Mouse (Mus musculus) midbrain, embryonic 10.5 days (tissue): ENCODE measurements around the gene Tmem120a. TPM values are rescaled to one million over a fixed set of nuclear protein-coding genes. Genes with fewer than 3 reads are reported as not detected.
A peak's percentile ranks its signal among the peaks of the same experiment; 100 is the strongest.

Source experiments
- DNase-seq: peaks from one replicate; pipeline ENCODE4 v3.0.0-alpha.2; 2017; ENCODE audit warnings: low spot score
- H3K27ac ChIP-seq: fragments of 300-500 bp; sonication (generic); replicated peaks from 2 replicates; pipeline ENCODE4 v1.5.1; 2016; ENCODE audit warnings: mild to moderate bottlenecking
- H3K27me3 ChIP-seq: fragments of 300-500 bp; sonication (generic); 2 replicates; pipeline ENCODE4 v1.6.1; 2016; ENCODE audit warnings: low read depth, mild to moderate bottlenecking; ENCODE audit not compliant: poor library complexity, severe bottlenecking
- H3K36me3 ChIP-seq: fragments of 300-500 bp; sonication (generic); 2 replicates; pipeline ENCODE4 v1.6.1; 2016; ENCODE audit warnings: mild to moderate bottlenecking, moderate library complexity
- H3K4me1 ChIP-seq: fragments of 300-500 bp; sonication (generic); 2 replicates; pipeline ENCODE4 v1.6.1; 2016
- H3K4me3 ChIP-seq: fragments of 300-500 bp; sonication (generic); 2 replicates; pipeline ENCODE4 v1.5.1; 2016; ENCODE audit warnings: mild to moderate bottlenecking, moderate library complexity
- H3K9me3 ChIP-seq: fragments of 300-500 bp; sonication (generic); replicated peaks from 2 replicates; pipeline ENCODE4 v1.6.1; 2016; ENCODE audit warnings: mild to moderate bottlenecking
- whole genome bisulfite sequencing: fragments of 180-500 bp; shearing (Covaris S2); methylation state at CpG from one replicate; pipeline ENCODE4 v1.1.7; 2016; 5-methylcytosine and 5-hydroxymethylcytosine counted together
- polyA plus RNA-seq: library from polyadenylated mRNA; unstranded; fragments of >200 nt; fragmentation: Nextera tagmentation; extraction: Ambion mirVana; gene quantifications from 2 replicates; pipeline ENCODE4 v1.2.1, GENCODE M21; 2016

The Tmem120a gene
- polyA plus RNA-seq, 1 experiment from 2014 or later: 65.9 TPM

DNA sequence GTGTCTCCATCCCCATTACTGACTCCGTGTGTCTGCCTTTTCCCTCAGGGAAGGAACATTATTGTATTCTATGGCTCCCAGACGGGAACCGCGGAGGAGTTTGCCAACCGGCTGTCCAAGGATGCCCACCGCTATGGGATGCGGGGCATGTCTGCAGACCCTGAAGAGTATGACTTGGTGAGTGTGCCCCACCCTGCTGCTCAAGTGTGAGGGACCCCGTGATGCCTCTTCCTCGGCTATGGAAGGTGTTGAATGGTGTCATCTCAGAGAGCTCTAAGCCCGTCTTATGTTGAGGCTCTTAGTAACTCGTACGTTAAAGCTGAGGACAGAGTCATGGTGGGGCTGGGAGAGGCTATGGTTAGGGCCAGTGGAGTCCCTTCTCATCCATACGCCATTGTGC lies 14.9 kb downstream of the Tmem120a start:
- peaks cover 72% of the 10 kb centered on the region for H3K36me3 ChIP-seq
- 94% methylated on average over 13 of the region's 13 CpGs for WGBS

DNA sequence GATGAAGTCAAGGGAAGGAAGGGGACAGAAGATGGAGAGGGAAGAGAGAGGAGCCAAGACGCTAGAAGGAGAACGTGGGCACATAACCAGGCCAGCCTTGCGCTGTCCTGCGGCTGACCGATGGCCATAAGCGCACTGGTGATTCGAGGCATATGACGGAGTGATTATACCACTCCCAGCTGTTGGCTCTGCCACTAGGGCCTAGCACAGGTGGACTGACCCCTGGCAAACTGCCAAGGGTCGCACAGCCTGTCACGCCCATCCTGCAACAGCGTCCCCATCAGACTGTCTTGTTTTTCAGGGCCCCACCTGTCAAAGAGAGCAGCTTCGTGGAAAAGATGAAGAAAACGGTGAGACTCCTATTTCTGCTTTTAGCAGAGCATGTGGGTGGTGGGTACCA lies 15.9 kb downstream of the Tmem120a start:
- H3K36me3 ChIP-seq: peaks cover 62% of the 10 kb centered on the region
- H3K27ac ChIP-seq: no peak overlapping the region
- no peaks in the 10 kb centered on the region for H3K27me3 ChIP-seq
- no peak for DNase-seq
- no peaks in the 10 kb centered on the region for H3K9me3 ChIP-seq
- 93% methylated on average over 13 of the region's 13 CpGs for WGBS
- no peak overlapping the region for H3K4me3 ChIP-seq
- peaks cover 46% of the 10 kb centered on the region for H3K4me1 ChIP-seq

More for the DNA sequence above, 14.9 kb downstream of the Tmem120a start:
- H3K27me3 ChIP-seq: no peaks in the 10 kb centered on the region
- no peak overlapping the region for H3K27ac ChIP-seq
- no peak overlapping the region for H3K4me3 ChIP-seq
- peaks cover 36% of the 10 kb centered on the region for H3K4me1 ChIP-seq
- no peaks in the 10 kb centered on the region for H3K9me3 ChIP-seq
- DNase-seq: no peak

DNA sequence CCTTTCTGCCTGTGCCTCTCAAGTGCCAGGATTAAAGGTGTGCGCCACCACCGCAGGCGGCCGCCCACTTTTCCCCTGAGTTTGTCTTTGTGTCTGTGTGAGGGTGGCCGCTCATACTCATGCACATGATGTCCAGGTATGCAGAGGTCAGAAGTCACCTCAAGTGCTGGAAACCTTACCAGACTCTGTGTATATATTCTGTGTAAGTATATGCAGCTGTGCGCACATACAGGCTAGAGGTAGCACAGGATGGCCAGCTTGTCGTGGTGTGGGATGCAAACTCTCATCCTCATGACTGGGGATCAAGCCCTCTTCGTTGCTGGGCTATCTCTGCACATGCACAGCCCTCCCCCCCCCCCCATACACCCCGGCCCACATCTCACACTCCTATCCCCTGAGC lies 16.4 kb downstream of the Tmem120a start:
- H3K27ac ChIP-seq: 0 out of 2 replicates have a peak overlapping the region, but pooled peaks have one; percentile 13
- DNase-seq: no peak
- WGBS: 95% methylated on average over 9 of the region's 9 CpGs
- H3K4me3 ChIP-seq: no peak overlapping the region
- peaks cover 57% of the 10 kb centered on the region for H3K36me3 ChIP-seq
- no peaks in the 10 kb centered on the region for H3K9me3 ChIP-seq
- no peaks in the 10 kb centered on the region for H3K27me3 ChIP-seq
- H3K4me1 ChIP-seq: peaks cover 50% of the 10 kb centered on the region

DNA sequence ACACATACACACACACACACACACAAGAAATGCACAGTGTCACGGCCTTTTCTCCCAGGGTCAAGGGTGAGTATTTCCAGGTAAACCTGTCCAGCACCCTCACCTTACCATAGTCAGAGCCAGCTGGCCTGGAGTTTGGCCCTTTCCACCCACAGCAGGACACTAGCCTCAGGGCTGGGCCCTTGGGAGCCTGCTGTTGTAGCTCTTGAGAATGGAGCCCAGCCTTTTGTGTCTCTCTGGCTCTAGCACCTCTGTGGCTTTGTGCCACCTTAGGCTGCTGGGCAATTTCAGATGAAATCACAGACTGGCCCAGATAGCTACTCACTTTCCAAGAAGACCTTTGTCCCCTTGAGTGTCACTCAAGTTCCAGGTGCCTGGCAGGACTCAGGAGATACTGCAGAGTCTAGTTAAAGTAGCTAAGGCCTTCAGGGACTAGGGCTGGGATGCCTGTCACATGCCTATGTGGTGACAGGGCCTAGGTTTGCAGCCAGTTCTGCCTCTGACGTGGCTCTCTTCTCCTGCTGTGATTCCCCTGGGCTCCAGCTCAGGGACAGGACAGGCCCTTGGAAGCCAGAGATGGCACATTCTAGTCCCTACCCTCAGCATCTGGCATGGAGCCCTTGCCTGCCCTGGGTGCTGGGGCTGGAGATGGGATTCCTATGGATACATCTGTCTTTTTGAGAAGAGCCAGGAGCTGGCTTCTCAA lies 17.5 kb downstream of the Tmem120a start:
- peaks cover 55% of the 10 kb centered on the region for H3K4me1 ChIP-seq
- peak overlapping the region; percentile 92 for H3K27ac ChIP-seq
- H3K36me3 ChIP-seq: peaks cover 53% of the 10 kb centered on the region
- no peaks in the 10 kb centered on the region for H3K9me3 ChIP-seq
- no peaks in the 10 kb centered on the region for H3K27me3 ChIP-seq
- WGBS: 63% methylated on average over 2 of the region's 2 CpGs
- H3K4me3 ChIP-seq: peak overlapping the region; percentile 53
- no peak for DNase-seq

DNA sequence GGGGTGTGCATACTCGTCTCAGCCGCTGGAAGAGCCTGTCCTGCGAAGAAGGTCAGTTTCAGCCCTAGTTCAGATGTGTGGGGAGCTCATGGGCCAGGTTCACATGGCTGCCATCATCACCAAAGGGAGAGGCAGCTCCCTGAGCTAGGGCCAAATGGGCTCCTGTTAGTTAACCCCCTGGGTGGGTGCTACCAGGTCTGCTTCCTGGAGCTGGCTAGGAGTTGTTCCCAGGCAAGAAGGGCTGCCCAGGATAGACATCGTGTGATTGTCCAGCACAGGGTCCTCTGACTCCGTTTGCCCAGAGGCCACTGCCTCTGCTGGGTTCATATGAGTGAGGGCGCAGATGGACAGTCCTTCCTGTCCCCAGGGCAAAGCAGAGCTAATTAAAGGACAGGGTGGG lies 18.3 kb downstream of the Tmem120a start:
- peaks cover 55% of the 10 kb centered on the region for H3K4me1 ChIP-seq
- H3K4me3 ChIP-seq: peak overlapping the region; percentile 53
- DNase-seq: peak; percentile 24
- H3K9me3 ChIP-seq: no peaks in the 10 kb centered on the region
- 26% methylated on average over 6 of the region's 6 CpGs for WGBS
- H3K27ac ChIP-seq: peak overlapping the region; percentile 92
- H3K27me3 ChIP-seq: no peaks in the 10 kb centered on the region
- H3K36me3 ChIP-seq: peaks cover 48% of the 10 kb centered on the region

DNA sequence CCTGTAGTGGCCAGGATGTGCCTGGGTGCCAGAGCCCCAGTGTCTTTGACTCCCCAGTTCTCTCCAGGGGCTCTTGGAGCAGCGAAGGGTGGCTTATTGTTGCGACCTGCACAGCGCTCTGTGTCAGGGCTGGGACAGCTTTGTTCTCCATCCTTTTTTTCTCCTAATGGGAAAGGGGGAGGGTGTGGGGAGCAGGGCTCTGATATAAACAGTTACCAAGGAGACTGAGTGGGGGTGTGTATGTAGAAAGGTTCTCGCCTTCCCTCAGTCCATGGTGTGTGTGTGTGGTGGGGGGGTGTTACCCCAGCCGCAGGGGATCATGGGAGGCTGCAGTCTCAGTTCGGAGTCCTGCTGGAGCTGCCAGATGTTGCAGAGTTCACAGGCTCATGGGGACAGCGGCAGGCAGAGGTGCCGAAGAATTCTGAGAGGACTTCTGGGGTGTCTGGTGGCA lies 18.8 kb downstream of the Tmem120a start:
- Histone ChIP-seq H3K36me3 (peaks cover 48% of the 10 kb centered on the region), H3K4me3 (peak overlapping the region; percentile 53), H3K4me1 (peaks cover 57% of the 10 kb centered on the region), H3K9me3 (no peaks in the 10 kb centered on the region), H3K27me3 (no peaks in the 10 kb centered on the region), H3K27ac (peak overlapping the region; percentile 92)
- WGBS: under 1% methylated on average over 8 of the region's 8 CpGs
- peak; percentile 81 for DNase-seq

DNA sequence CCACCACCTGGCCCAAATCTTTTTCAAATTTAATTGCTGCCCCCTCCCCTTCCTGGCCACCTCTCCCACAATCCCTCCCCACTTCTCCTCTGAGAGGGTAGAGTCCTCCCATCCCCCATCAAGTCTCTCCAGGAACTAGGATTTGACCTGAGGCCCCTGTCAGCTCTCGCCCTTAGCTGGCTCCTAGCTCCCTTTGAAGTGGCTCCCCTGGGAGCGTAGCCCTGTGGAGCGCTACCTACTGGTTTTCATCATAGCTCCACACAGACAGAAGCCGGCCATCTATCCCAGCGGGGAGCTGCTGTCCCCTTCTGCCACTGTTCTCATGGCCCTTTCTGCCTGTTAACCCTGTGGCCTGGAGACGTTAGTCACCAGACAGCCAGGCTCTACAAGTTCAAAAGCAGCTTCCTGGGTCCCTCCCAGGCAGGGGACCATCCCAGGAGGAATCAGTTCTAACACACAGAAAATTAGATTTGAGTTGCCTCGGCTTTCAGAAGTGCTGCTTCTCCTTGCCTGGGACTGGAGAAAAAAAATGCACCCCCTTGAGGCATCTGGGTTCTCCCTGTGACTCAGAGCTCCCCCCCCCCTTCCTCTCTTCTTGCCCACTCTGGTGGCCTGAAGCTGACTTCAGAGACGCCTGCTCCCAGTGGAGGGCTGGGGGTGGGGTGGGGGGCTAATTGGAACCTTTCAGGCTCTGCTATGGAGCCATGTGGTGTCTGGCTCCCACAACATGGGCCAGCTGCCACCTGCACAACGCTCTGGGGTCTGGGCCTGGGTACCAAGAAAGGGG lies 19.5 kb downstream of the Tmem120a start:
- WGBS: 6% methylated on average over 9 of the region's 9 CpGs

DNA sequence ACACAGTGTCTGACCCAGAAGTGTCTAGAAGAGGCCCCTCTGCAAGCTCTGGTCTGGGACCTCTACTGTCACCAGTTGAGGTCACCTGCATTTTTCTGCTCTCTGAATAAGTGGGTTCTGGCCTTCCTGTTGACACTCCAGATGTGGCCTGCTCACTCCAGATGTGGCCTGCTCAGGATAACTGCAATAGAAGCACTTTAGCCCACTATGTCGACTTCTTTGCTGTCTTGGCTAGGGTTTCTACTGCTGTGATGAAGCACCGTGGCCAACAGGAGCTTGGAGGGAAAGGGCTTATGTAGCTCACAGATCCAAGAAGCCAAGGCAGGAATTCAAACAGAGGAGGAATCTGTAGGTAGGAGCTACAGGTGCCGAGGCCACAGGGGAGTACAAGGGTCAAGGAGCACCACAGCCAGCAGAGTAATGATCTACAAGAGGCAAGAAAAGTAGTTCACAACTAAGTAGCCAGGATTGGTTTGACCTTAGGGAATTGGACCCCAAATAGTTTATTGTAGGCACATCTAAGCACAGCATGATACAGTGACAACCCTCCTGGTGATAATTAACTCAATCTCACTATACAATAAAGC lies 21.0 kb downstream of the Tmem120a start:
- whole genome bisulfite sequencing: 81% methylated on average over 3 of the region's 3 CpGs
- Histone ChIP-seq H3K9me3 (no peaks in the 10 kb centered on the region), H3K27me3 (no peaks in the 10 kb centered on the region), H3K4me3 (no peak overlapping the region), H3K27ac (no peak overlapping the region), H3K36me3 (peaks cover 46% of the 10 kb centered on the region), H3K4me1 (peaks cover 57% of the 10 kb centered on the region)
- no peak for DNase-seq

More for the DNA sequence above, 19.5 kb downstream of the Tmem120a start:
- H3K9me3 ChIP-seq: no peaks in the 10 kb centered on the region
- peaks cover 48% of the 10 kb centered on the region for H3K36me3 ChIP-seq
- H3K27ac ChIP-seq: peak overlapping the region; percentile 92
- DNase-seq: peak; percentile 67
- peaks cover 57% of the 10 kb centered on the region for H3K4me1 ChIP-seq
- no peaks in the 10 kb centered on the region for H3K27me3 ChIP-seq
- peak overlapping the region; percentile 53 for H3K4me3 ChIP-seq

DNA sequence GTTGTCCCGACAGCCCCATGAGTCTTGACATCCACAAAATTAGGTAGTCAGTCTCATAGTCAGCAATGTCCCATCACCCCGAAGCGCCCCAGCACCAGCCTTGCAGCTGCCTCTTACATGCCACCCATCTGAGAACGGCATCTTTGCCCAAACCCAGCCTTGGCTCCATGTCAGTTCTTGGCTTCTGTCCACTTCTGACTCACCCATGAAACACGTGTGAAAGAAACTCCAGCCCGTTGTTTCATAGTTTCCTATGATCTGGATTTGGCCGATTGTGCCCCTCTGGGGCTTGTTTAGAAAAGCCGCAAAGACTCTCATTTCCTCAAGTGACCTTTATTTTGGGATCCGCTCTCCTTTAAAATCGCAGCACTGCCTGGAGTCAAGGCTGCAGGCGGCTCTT lies 22.1 kb downstream of the Tmem120a start:
- DNase-seq: no peak
- Histone ChIP-seq H3K4me1 (peaks cover 49% of the 10 kb centered on the region), H3K36me3 (peaks cover 47% of the 10 kb centered on the region), H3K4me3 (no peak overlapping the region), H3K9me3 (no peaks in the 10 kb centered on the region), H3K27ac (no peak overlapping the region), H3K27me3 (no peaks in the 10 kb centered on the region)
- WGBS: 90% methylated on average over 11 of the region's 11 CpGs

DNA sequence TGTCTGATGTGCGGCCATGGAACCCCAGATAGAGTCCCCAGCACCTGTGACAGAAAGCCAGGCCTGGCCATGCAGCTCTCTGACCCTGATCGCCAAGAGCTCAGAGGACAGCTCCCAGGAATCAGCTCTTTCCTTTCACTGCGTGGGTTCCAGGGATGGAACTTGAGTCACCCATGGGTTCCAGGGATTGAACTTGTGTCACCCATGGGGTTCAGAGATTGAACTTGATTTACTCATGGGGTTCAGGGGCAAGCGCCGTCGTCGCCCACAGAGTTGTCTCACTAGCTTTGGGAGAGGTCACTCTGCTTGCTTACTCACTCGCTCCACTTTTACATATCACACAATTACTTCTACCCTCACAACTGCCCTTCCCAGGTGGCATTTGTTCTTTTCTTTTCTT lies 23.2 kb downstream of the Tmem120a start:
- H3K4me3 ChIP-seq: no peak overlapping the region
- H3K27me3 ChIP-seq: no peaks in the 10 kb centered on the region
- DNase-seq: no peak
- H3K4me1 ChIP-seq: peaks cover 39% of the 10 kb centered on the region
- peaks cover 57% of the 10 kb centered on the region for H3K36me3 ChIP-seq
- H3K27ac ChIP-seq: no peak overlapping the region
- H3K9me3 ChIP-seq: no peaks in the 10 kb centered on the region
- WGBS: 91% methylated on average over 8 of the region's 8 CpGs

DNA sequence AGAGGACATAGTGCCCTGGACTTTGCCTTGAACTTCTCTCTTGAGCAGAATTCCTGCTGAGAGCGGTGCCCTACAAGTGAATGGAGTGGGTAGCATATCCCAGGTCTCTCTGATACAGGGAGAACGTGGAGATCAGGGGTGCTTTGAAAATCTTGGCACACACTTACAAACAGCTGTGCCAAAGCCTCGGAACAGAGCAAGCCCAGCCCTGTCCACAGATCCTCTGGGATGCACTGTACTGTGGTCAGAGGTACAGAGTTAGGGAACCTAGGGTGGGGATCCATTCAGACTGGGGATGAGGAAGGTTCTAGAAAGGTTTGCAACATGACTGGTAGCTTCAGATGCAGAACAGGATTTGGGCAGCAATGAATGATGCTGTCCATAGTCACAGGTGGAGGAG lies 24.1 kb downstream of the Tmem120a start:
- Histone ChIP-seq H3K36me3 (peaks cover 62% of the 10 kb centered on the region), H3K9me3 (no peaks in the 10 kb centered on the region), H3K27ac (no peak overlapping the region)

DNA sequence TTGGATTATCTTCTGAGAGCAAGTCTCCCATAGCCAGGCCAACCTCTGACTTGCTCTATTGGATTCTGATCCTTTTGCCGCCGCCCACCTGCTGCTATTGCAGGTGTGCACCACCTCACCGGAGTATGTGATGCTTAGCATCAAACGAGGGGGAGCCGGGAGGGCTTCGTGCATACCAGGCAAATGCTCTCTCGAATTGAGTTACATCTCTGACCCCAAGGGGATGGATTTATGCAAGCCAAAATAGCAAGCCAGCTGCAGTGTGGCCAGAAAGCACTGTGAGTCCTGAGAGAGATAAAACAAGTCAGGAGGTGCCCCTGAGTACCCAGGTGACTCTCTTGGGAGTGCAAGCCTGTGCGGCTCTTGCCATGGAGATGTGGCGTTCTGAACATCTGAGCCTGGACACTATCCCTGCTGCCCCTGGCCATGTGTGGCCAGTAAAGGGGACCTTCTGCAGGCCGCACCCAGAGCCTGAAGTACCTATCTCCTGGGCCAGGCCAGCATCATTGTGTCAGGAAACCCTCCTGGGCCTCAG lies 24.6 kb downstream of the Tmem120a start:
- peaks cover 62% of the 10 kb centered on the region for H3K36me3 ChIP-seq

More for the DNA sequence above, 24.1 kb downstream of the Tmem120a start:
- DNase-seq: no peak
- 89% methylated on average over 3 of the region's 3 CpGs for WGBS
- Histone ChIP-seq H3K4me1 (peaks cover 29% of the 10 kb centered on the region), H3K27me3 (no peaks in the 10 kb centered on the region), H3K4me3 (no peak overlapping the region)

More for the DNA sequence above, 24.6 kb downstream of the Tmem120a start:
- DNase-seq: no peak
- no peak overlapping the region for H3K27ac ChIP-seq
- H3K4me1 ChIP-seq: peaks cover 25% of the 10 kb centered on the region
- no peak overlapping the region for H3K4me3 ChIP-seq
- no peaks in the 10 kb centered on the region for H3K27me3 ChIP-seq
- H3K9me3 ChIP-seq: no peaks in the 10 kb centered on the region
- WGBS: 91% methylated on average over 10 of the region's 10 CpGs
